Mouse (Mus musculus): ENCODE measurements around the gene Adam12. TPM values are rescaled to one million over a fixed set of nuclear protein-coding genes. Genes with fewer than 3 reads are reported as not detected.
"Not testable (repeated sequence)": the region's sequence is repeated elsewhere in the genome, so short reads cannot be mapped to it uniquely, and the experiment has no call there.

The Adam12 gene
- polyA plus RNA-seq, 1 experiment from 2014 or later = 2.1 TPM

GRCm38 (mm10) chr7:133888926-133889920, 342.7 kb downstream of the Adam12 start:
- DNase-seq (ENCODE audit: low spot score) = no peak
- Histone ChIP-seq H3K4me1 (no peaks in the 10 kb centered on the region), H3K36me3 (replicated peaks) (no peaks in the 10 kb centered on the region), H3K27me3 (replicated peaks; ENCODE audit: low read depth, poor library complexity, severe bottlenecking) (no peaks in the 10 kb centered on the region), H3K27ac (replicated peaks) (no peak overlapping the region), H3K4me3 (no peak overlapping the region), H3K9me3 (no peaks in the 10 kb centered on the region)
- 89% methylated on average over 19 of the region's 19 CpGs for WGBS

- H3K9me3 ChIP-seq; H3K4me1 ChIP-seq; H3K4me3 ChIP-seq; DNase-seq (ENCODE audit: low spot score); H3K27me3 ChIP-seq (replicated peaks; ENCODE audit: low read depth, poor library complexity, severe bottlenecking); H3K36me3 ChIP-seq (replicated peaks); H3K27ac ChIP-seq (replicated peaks): not testable (repeated sequence)
- 88% methylated on average over 5 of the region's 9 CpGs for WGBS
Observed at GRCm38 (mm10) chr7:133884759-133885431, 347.1 kb downstream of the Adam12 start.

DNA sequence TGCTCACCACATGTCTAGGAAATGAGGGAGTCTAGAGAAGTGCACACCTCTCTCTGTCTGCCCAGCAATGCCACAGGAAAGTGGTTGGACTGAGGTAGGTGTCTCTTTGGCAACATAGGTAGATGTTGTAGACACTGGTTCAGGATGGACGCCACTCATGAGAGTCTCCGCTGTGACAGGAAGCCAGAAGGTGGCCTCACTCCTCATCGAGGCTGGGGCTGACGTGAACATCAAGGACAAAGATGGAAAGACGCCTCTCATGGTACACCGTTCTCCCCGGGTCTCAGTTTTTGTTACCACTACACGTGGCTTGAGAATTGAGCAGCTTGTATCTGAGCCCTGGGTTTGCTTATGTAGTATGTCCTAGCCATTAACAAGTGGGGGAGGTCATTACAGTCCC, 352.2 kb downstream of the Adam12 start:
- Histone ChIP-seq H3K4me1 (peaks cover 14% of the 10 kb centered on the region; the same call in 1 of the 2 replicates), H3K27ac (replicated peaks) (no peak overlapping the region), H3K4me3 (no peak overlapping the region), H3K36me3 (replicated peaks) (no peaks in the 10 kb centered on the region), H3K9me3 (no peaks in the 10 kb centered on the region), H3K27me3 (replicated peaks; ENCODE audit: low read depth, poor library complexity, severe bottlenecking) (no peaks in the 10 kb centered on the region)
- DNase-seq (ENCODE audit: low spot score) = no peak
- WGBS = 94% methylated on average over 8 of the region's 8 CpGs

- DNase-seq (ENCODE audit: low spot score) = no peak
- H3K27ac ChIP-seq (replicated peaks) = no peak overlapping the region
- H3K9me3 ChIP-seq = no peaks in the 10 kb centered on the region
- no peak overlapping the region for H3K4me3 ChIP-seq
- H3K36me3 ChIP-seq (replicated peaks) = no peaks in the 10 kb centered on the region
- 76% methylated on average over 17 of the region's 17 CpGs for WGBS
- H3K27me3 ChIP-seq (replicated peaks; ENCODE audit: low read depth, poor library complexity, severe bottlenecking) = no peaks in the 10 kb centered on the region
- H3K4me1 ChIP-seq = peaks cover 14% of the 10 kb centered on the region; the same call in 1 of the 2 replicates
Observed at GRCm38 (mm10) chr7:133876646-133877342, 355.2 kb downstream of the Adam12 start.

DNA sequence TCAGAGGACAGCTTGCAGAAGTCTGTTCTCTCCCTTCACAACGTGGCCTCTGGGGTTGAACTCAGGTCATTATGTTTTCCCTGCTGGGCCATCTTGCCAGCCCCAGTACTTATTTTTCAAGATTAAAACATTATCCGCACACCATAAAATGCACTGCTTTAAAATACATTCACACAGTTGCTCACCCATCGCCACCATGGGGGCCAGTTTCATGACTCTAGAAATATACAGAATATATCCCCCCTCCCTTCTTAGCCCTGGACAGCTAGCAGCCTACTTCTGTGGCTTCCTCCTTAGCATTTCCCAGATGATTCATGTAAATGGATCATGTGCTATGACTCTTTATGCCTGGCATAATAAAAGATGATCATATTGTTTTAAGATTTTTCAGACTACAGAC, 355.8 kb downstream of the Adam12 start:
- no peak overlapping the region for H3K27ac ChIP-seq (replicated peaks)
- H3K4me1 ChIP-seq = peaks cover 11% of the 10 kb centered on the region; the same call in 1 of the 2 replicates
- H3K27me3 ChIP-seq (replicated peaks; ENCODE audit: low read depth, poor library complexity, severe bottlenecking) = no peaks in the 10 kb centered on the region
- H3K9me3 ChIP-seq = no peaks in the 10 kb centered on the region
- WGBS = 75% methylated on average over 3 of the region's 3 CpGs
- H3K36me3 ChIP-seq (replicated peaks) = no peaks in the 10 kb centered on the region
- DNase-seq (ENCODE audit: low spot score) = no peak
- H3K4me3 ChIP-seq = no peak overlapping the region

DNA sequence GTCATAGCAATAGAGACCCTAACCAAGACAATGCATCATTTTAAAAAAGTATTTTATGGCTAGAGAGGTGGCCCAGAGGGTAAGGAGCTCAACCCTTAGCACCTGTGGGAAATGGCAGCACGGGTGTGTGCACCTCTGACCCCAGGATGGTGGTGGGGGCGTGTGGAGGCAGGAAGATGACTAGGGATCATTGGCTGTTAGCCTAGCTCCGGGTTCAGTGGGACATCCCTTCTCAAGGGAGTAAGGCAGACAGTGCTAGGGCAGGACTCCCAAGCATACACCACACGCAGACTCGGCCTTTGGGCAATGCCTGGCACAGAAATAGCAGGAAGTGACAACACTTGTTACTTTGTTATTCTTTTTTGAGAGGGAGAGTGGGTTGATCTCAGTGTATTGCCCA, 359.2 kb downstream of the Adam12 start:
- no peaks in the 10 kb centered on the region for H3K27me3 ChIP-seq (replicated peaks; ENCODE audit: low read depth, poor library complexity, severe bottlenecking)
- H3K36me3 ChIP-seq (replicated peaks) = no peaks in the 10 kb centered on the region
- no peak for DNase-seq (ENCODE audit: low spot score)
- no peak overlapping the region for H3K27ac ChIP-seq (replicated peaks)
- H3K9me3 ChIP-seq = no peaks in the 10 kb centered on the region
- H3K4me1 ChIP-seq = peaks cover 7% of the 10 kb centered on the region; the same call in 1 of the 2 replicates
- no peak overlapping the region for H3K4me3 ChIP-seq
- 81% methylated on average over 5 of the region's 5 CpGs for WGBS

DNA sequence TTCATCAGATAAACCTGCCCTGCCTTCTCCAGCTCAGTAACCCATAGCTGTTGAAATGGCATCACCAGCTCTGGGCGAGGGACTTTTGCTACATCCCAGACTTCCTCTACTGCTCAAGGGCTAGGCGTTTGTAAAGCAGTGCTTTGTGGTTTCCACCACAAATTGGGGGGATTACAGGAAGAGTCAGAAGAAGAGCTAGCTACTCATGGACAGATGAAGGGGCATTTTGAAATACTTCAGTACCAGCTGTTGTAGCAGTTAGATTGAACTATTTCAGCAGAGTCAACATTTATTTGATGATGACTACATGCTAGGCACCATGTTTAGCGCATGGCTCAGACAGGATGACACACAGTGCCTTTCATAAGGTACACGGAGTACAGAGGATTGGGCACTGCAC, 361.7 kb downstream of the Adam12 start:
- no peak overlapping the region for H3K4me3 ChIP-seq
- no peaks in the 10 kb centered on the region; the same call in 1 of the 2 replicates for H3K27me3 ChIP-seq (replicated peaks; ENCODE audit: low read depth, poor library complexity, severe bottlenecking)
- H3K27ac ChIP-seq (replicated peaks) = no peak overlapping the region
- no peaks in the 10 kb centered on the region for H3K9me3 ChIP-seq
- DNase-seq (ENCODE audit: low spot score) = no peak
- no peaks in the 10 kb centered on the region for H3K36me3 ChIP-seq (replicated peaks)
- WGBS = 92% methylated on average over 4 of the region's 4 CpGs
- no peaks in the 10 kb centered on the region for H3K4me1 ChIP-seq

DNA sequence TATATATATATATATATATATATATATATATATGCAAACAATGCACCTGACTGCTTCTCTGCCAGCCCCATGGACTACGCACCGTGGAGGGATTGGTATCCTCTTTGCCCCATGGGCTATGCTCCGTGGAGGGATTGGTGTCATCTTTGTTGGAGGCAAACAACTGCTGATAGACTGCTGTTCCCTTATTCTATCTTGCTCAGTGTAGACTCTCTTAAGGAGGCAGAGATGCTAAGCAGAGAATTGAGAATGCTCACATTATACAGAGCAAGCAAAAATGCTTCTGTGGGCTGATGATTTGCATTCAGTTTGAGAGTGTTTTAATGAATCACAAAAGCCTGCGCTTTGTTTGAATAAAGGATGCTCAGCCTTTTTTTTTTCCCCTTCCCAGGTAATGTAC, 368.3 kb downstream of the Adam12 start:
- 90% methylated on average over 4 of the region's 4 CpGs for WGBS
- Histone ChIP-seq H3K9me3 (no peaks in the 10 kb centered on the region), H3K36me3 (replicated peaks) (no peaks in the 10 kb centered on the region), H3K4me3 (no peak overlapping the region), H3K27ac (replicated peaks) (no peak overlapping the region), H3K27me3 (replicated peaks; ENCODE audit: low read depth, poor library complexity, severe bottlenecking) (no peaks in the 10 kb centered on the region; the same call in 1 of the 2 replicates), H3K4me1 (no peaks in the 10 kb centered on the region)
- DNase-seq (ENCODE audit: low spot score) = no peak

DNA sequence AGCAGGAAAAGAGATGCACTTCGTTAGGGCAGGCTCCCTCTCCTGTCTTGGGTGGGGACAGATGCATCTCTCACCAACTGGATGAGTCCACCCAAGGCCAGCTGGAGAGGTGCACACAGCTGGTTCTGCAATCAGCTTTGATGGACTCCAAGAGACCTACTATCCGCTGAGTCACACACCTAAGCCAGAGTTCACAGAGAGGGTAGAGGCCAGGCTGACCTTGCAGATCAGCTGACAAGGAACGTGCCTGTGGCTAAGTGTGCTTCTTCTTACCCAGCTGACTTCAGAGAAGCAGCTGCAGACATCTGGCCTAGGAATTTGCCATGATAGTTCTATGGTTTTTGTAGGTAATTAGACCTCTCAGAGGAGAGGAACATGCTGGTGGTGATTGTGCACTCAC, 368.8 kb downstream of the Adam12 start:
- Histone ChIP-seq H3K9me3 (no peaks in the 10 kb centered on the region), H3K4me3 (no peak overlapping the region), H3K27ac (replicated peaks) (no peak overlapping the region), H3K4me1 (no peaks in the 10 kb centered on the region), H3K27me3 (replicated peaks; ENCODE audit: low read depth, poor library complexity, severe bottlenecking) (no peaks in the 10 kb centered on the region; the same call in 1 of the 2 replicates), H3K36me3 (replicated peaks) (no peaks in the 10 kb centered on the region)
- DNase-seq (ENCODE audit: low spot score) = no peak
- 75% methylated on average over 3 of the region's 3 CpGs for WGBS

- no peak for DNase-seq (ENCODE audit: low spot score)
- Histone ChIP-seq H3K36me3 (replicated peaks) (no peaks in the 10 kb centered on the region), H3K9me3 (no peaks in the 10 kb centered on the region), H3K4me1 (no peaks in the 10 kb centered on the region), H3K4me3 (no peak overlapping the region), H3K27me3 (replicated peaks; ENCODE audit: low read depth, poor library complexity, severe bottlenecking) (no peaks in the 10 kb centered on the region; the same call in 1 of the 2 replicates), H3K27ac (replicated peaks) (no peak overlapping the region)
- WGBS = 84% methylated on average over 5 of the region's 5 CpGs
Observed at GRCm38 (mm10) chr7:133862723-133863122, 369.2 kb downstream of the Adam12 start.

DNA sequence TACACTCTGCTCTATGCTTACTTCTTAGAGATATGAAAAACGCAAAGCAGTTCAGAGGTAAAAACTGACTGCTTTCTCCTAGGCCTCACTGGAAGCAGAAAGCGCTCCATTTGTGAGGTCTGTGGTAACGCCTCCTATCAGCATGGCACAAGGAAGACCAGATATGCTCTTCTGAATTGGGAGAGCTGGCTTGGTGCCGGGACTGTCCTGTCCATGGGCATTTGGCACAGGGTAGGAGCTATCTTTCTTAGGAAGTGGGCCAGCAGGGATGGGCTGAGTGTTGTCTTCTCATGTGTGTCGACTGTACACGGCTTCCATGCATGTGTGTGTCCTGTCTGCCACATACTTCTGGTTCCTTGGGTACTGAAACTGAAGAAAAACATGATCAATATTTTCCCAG, 369.7 kb downstream of the Adam12 start:
- Histone ChIP-seq H3K27ac (replicated peaks) (no peak overlapping the region), H3K27me3 (replicated peaks; ENCODE audit: low read depth, poor library complexity, severe bottlenecking) (no peaks in the 10 kb centered on the region; the same call in 1 of the 2 replicates), H3K36me3 (replicated peaks) (no peaks in the 10 kb centered on the region), H3K4me1 (no peaks in the 10 kb centered on the region), H3K4me3 (no peak overlapping the region), H3K9me3 (no peaks in the 10 kb centered on the region)
- WGBS = 90% methylated on average over 6 of the region's 6 CpGs
- no peak for DNase-seq (ENCODE audit: low spot score)

GRCm38 (mm10) chr7:133859548-133859947, 372.4 kb downstream of the Adam12 start:
- H3K27ac ChIP-seq (replicated peaks) = no peak overlapping the region
- H3K9me3 ChIP-seq = no peaks in the 10 kb centered on the region
- no peaks in the 10 kb centered on the region for H3K27me3 ChIP-seq (replicated peaks; ENCODE audit: low read depth, poor library complexity, severe bottlenecking)
- 84% methylated on average over 4 of the region's 4 CpGs for WGBS
- no peak overlapping the region for H3K4me3 ChIP-seq
- no peak for DNase-seq (ENCODE audit: low spot score)
- H3K36me3 ChIP-seq (replicated peaks) = no peaks in the 10 kb centered on the region
- H3K4me1 ChIP-seq = no peaks in the 10 kb centered on the region

All from embryonic facial prominence, embryonic 10.5 days (tissue).